Mouse (Mus musculus): Measurements from ENCODE around the gene Olfr700. TPM values are rescaled to one million over a fixed set of nuclear protein-coding genes. Genes with fewer than 3 reads are reported as not detected.

Olfr700 gene
- not detected for total RNA-seq (2023)

DNA sequence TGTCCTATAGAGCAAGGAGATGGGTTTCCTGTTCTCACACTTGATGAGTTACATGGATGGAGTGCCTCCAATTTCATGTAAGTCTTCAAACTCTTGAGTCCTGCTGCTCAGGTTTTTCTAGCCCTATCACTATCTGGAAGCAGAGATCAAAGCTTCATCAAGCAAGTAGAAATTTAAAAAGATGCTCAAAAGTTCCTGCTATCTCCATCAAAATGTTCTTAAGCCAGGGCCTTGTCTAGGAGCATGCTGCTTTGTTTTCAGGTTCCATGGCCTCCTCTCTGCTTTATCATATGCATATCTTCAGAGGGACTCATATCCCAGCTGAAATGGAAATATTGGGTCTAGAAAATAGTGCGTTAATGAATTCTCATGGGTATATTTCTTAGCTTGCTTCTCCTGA lies at the start of gene Olfr700:
TSS of gene Olfr700 (minus strand) at position 101 of the 400 bp plus-strand sequence.

DNA sequence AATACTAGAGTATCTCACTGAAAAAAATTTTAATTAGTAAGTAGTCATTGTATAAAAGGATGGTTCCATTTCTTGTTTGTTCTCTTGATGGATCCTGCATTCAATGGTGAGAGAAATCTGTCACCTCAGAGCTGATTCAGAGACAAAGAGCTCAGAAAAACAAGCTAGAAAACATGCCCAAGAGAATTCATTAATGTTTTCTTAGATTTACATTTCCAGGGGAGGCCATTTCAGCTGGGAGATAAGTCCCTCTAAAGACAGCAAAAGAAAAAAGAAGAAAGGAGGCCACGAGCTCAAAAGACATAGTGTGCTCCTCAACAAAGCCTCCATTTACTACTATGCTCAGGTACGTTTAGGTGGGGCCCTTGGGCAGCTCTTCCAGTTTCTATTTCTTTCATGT lies 34.4 kb upstream of the Olfr700 start, which contains the start of gene Olfr703:
TSS of gene Olfr703 (plus strand) at position 301 of the 400 bp plus-strand sequence.

DNA sequence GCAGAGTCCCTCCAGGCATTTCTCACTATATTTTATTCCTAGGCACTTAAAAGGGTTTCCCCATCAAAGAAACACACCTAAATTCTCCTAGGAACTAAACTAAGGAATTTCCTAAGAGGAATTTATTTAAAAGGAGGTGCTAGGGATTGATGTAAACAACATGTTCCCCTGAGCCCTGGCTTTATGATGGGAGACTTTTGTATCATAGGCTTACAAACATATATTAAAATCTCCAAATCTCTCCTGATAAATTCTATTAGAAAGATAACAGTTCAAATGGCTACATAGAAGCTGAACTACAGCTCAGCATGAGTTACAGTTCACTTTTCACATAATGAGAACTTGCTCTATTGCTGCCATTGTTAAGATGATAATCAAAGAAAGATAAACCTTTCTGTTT lies 25.2 kb upstream of the Olfr700 start, which contains the start of gene Olfr702:
TSS of gene Olfr702 (minus strand) at position 101 of the 400 bp plus-strand sequence.

DNA sequence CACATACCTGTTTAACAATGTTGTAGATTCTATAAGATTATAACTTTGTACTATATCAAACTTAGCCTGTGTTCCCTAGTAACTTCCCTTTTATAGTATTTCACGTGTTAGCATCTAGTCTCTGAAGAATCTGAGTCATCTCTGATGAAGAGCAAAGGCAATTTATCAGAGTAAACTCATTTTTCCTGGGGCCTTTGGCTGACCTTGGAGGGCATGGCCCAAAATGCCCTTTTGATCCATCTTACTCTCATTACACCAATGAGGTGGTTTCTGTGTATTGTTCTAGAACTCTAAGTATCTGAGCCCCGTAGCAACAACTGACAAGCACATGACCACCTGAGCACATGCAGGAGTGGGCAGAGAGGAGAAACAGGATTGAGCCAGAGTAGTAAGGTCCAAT lies 5.2 kb upstream of the Olfr700 start, which contains the start of gene Olfr701:
TSS of gene Olfr701 (plus strand) at position 301 of the 400 bp plus-strand sequence.

DNA sequence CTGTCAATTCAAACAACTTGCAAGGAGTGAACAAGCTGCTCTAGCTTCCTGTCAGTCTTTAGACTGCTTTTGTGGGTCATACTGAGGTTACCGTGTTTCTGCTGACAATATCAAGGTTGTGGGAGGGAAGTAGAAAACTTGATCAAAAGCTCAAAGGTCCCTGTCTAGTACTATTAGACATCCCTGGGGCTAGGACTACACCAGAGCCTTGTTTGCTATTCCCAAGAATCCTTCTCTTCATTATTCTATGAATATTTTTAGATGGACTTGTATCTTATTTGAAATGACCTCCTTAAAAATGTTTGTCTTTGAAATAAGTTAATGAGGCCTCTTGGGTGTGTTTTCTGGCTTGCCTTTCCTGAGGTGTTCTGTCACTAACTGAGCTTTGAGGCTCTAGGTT lies 15.5 kb downstream of the Olfr700 start, which contains the start of gene Olfr699:
TSS of gene Olfr699 (minus strand) at position 101 of the 400 bp plus-strand sequence.

Other genes starting within 250 kb of the Olfr700 start
- not detected for gene Olfr693, start 128.2 kb downstream of the Olfr700 start, total RNA-seq (2023)
- gene Olfr694, start 117.0 kb downstream of the Olfr700 start, total RNA-seq (2023), result not detected
- not detected for gene Olfr695, start 92.4 kb downstream of the Olfr700 start, total RNA-seq (2023)
- not detected for gene Olfr697, start 66.4 kb downstream of the Olfr700 start, total RNA-seq (2023)
- gene Olfr698, start 53.4 kb downstream of the Olfr700 start, total RNA-seq (2023), result not detected
- not detected for gene Olfr699, start 15.6 kb downstream of the Olfr700 start, total RNA-seq (2023)
- not detected for gene Olfr701, start 5.3 kb upstream of the Olfr700 start, total RNA-seq (2023)
- gene Olfr702, start 25.1 kb upstream of the Olfr700 start, total RNA-seq (2023), result not detected
- not detected for gene Olfr703, start 34.5 kb upstream of the Olfr700 start, total RNA-seq (2023)
- gene Olfr704, start 54.4 kb upstream of the Olfr700 start, total RNA-seq (2023), result not detected
- not detected for gene Olfr705, start 68.1 kb upstream of the Olfr700 start, total RNA-seq (2023)
- gene Olfr706, start 79.3 kb upstream of the Olfr700 start, total RNA-seq (2023), result not detected
- gene Olfr707, start 92.4 kb upstream of the Olfr700 start, total RNA-seq (2023), result not detected
- not detected for gene Olfr1532-ps1, start 99.2 kb upstream of the Olfr700 start, total RNA-seq (2023)
- gene Olfr709-ps1, start 123.4 kb upstream of the Olfr700 start, total RNA-seq (2023), result under 1 TPM; 0.07 to 0.22 TPM
- gene Olfr710, start 139.5 kb upstream of the Olfr700 start, total RNA-seq (2023), result not detected
- gene Olfr6, start 155.1 kb upstream of the Olfr700 start, total RNA-seq (2023), result not detected
- not detected for gene Olfr711, start 166.6 kb upstream of the Olfr700 start, total RNA-seq (2023)
- gene Olfr2, start 197.2 kb upstream of the Olfr700 start, total RNA-seq (2023), result not detected
- not detected for gene Olfr713, start 222.3 kb upstream of the Olfr700 start, total RNA-seq (2023)

Data from neutrophil, adult 59 days (primary cell).